Mouse (Mus musculus): Measurements from ENCODE around the gene Aldh1a3. TPM values are rescaled to one million over a fixed set of nuclear protein-coding genes. Genes with fewer than 3 reads are reported as not detected.

Gene Aldh1a3
- polyA plus RNA-seq, 1 experiment from 2014 or later, result 27.0 TPM

GRCm38 (mm10) chr7:66448786-66449540 is 21.6 kb upstream of the Aldh1a3 start:
- no peaks in the 10 kb centered on the region for H3K27me3 ChIP-seq (replicated peaks; ENCODE audit: control insufficient read depth, insufficient read depth, low read length)
- H3K4me2 ChIP-seq (ENCODE audit: low read depth, low read length), result no peak overlapping the region
- H3K9ac ChIP-seq (ENCODE audit: low read depth, low read length), result no peak overlapping the region
- no peak overlapping the region for H3K27ac ChIP-seq (ENCODE audit: low read length)
- no peaks in the 10 kb centered on the region for H3K36me3 ChIP-seq (ENCODE audit: control insufficient read depth, insufficient read depth, low read length)
- H3K4me3 ChIP-seq (ENCODE audit: low read length), result no peak overlapping the region
- WGBS, result 74% methylated on average over 15 of the region's 15 CpGs
- H3K4me1 ChIP-seq (ENCODE audit: control insufficient read depth, insufficient read depth, low read length), result no peaks in the 10 kb centered on the region; the same call in 1 of the 2 replicates
- ATAC-seq, result no peak
- no peaks in the 10 kb centered on the region for H3K9me3 ChIP-seq (ENCODE audit: control insufficient read depth, low read length)

GRCm38 (mm10) chr7:66448304-66448703 is 21.0 kb upstream of the Aldh1a3 start:
- Histone ChIP-seq H3K4me3 (ENCODE audit: low read length) (no peak overlapping the region), H3K36me3 (ENCODE audit: control insufficient read depth, insufficient read depth, low read length) (no peaks in the 10 kb centered on the region), H3K27me3 (replicated peaks; ENCODE audit: control insufficient read depth, insufficient read depth, low read length) (no peaks in the 10 kb centered on the region), H3K9ac (ENCODE audit: low read depth, low read length) (no peak overlapping the region), H3K9me3 (ENCODE audit: control insufficient read depth, low read length) (no peaks in the 10 kb centered on the region), H3K27ac (ENCODE audit: low read length) (no peak overlapping the region), H3K4me2 (ENCODE audit: low read depth, low read length) (no peak overlapping the region), H3K4me1 (ENCODE audit: control insufficient read depth, insufficient read depth, low read length) (peaks cover 3% of the 10 kb centered on the region; the same call in 1 of the 2 replicates)
- ATAC-seq, result no peak
- WGBS, result 50% methylated on average over 10 of the region's 10 CpGs

GRCm38 (mm10) chr7:66446860-66447259 is 19.5 kb upstream of the Aldh1a3 start:
- Histone ChIP-seq H3K4me1 (ENCODE audit: control insufficient read depth, insufficient read depth, low read length) (peaks cover 6% of the 10 kb centered on the region; the same call in 1 of the 2 replicates), H3K36me3 (ENCODE audit: control insufficient read depth, insufficient read depth, low read length) (no peaks in the 10 kb centered on the region), H3K27me3 (replicated peaks; ENCODE audit: control insufficient read depth, insufficient read depth, low read length) (no peaks in the 10 kb centered on the region), H3K27ac (ENCODE audit: low read length) (no peak overlapping the region), H3K4me3 (ENCODE audit: low read length) (no peak overlapping the region), H3K9ac (ENCODE audit: low read depth, low read length) (no peak overlapping the region), H3K9me3 (ENCODE audit: control insufficient read depth, low read length) (no peaks in the 10 kb centered on the region), H3K4me2 (ENCODE audit: low read depth, low read length) (no peak overlapping the region)
- WGBS, result 70% methylated on average over 3 of the region's 3 CpGs
- peak; percentile 48; the same call in 1 of the 2 replicates for ATAC-seq

- WGBS, result 47% methylated on average over 11 of the region's 11 CpGs
- no peaks in the 10 kb centered on the region for H3K27me3 ChIP-seq (replicated peaks; ENCODE audit: control insufficient read depth, insufficient read depth, low read length)
- H3K9ac ChIP-seq (ENCODE audit: low read depth, low read length), result peak overlapping the region; percentile 26; the same call in 1 of the 2 replicates
- H3K4me2 ChIP-seq (ENCODE audit: low read depth, low read length), result no peak overlapping the region
- no peaks in the 10 kb centered on the region for H3K9me3 ChIP-seq (ENCODE audit: control insufficient read depth, low read length)
- H3K36me3 ChIP-seq (ENCODE audit: control insufficient read depth, insufficient read depth, low read length), result no peaks in the 10 kb centered on the region
- no peak for ATAC-seq
- no peak overlapping the region for H3K4me3 ChIP-seq (ENCODE audit: low read length)
- no peak overlapping the region for H3K27ac ChIP-seq (ENCODE audit: low read length)
- H3K4me1 ChIP-seq (ENCODE audit: control insufficient read depth, insufficient read depth, low read length), result peaks cover 6% of the 10 kb centered on the region; the same call in 1 of the 2 replicates
Measured at GRCm38 (mm10) chr7:66445117-66445905, 18.0 kb upstream of the Aldh1a3 start.

GRCm38 (mm10) chr7:66444706-66445105 is 17.4 kb upstream of the Aldh1a3 start:
- Histone ChIP-seq H3K27ac (ENCODE audit: low read length) (no peak overlapping the region), H3K4me3 (ENCODE audit: low read length) (no peak overlapping the region), H3K4me1 (ENCODE audit: control insufficient read depth, insufficient read depth, low read length) (peaks cover 6% of the 10 kb centered on the region; the same call in 1 of the 2 replicates), H3K27me3 (replicated peaks; ENCODE audit: control insufficient read depth, insufficient read depth, low read length) (no peaks in the 10 kb centered on the region), H3K36me3 (ENCODE audit: control insufficient read depth, insufficient read depth, low read length) (no peaks in the 10 kb centered on the region), H3K9ac (ENCODE audit: low read depth, low read length) (peak overlapping the region; percentile 26; the same call in 1 of the 2 replicates), H3K9me3 (ENCODE audit: control insufficient read depth, low read length) (no peaks in the 10 kb centered on the region), H3K4me2 (ENCODE audit: low read depth, low read length) (no peak overlapping the region)
- 74% methylated on average over 5 of the region's 5 CpGs for WGBS
- ATAC-seq, result no peak

- WGBS, result 55% methylated on average over 15 of the region's 15 CpGs
- Histone ChIP-seq H3K4me2 (ENCODE audit: low read depth, low read length) (no peak overlapping the region), H3K36me3 (ENCODE audit: control insufficient read depth, insufficient read depth, low read length) (no peaks in the 10 kb centered on the region), H3K4me1 (ENCODE audit: control insufficient read depth, insufficient read depth, low read length) (peaks cover 6% of the 10 kb centered on the region; the same call in 1 of the 2 replicates), H3K9me3 (ENCODE audit: control insufficient read depth, low read length) (no peaks in the 10 kb centered on the region), H3K4me3 (ENCODE audit: low read length) (no peak overlapping the region), H3K27ac (ENCODE audit: low read length) (peak overlapping the region; percentile 79), H3K27me3 (replicated peaks; ENCODE audit: control insufficient read depth, insufficient read depth, low read length) (no peaks in the 10 kb centered on the region), H3K9ac (ENCODE audit: low read depth, low read length) (0 out of 2 replicates have a peak overlapping the region, but pooled peaks have one; percentile 12)
- ATAC-seq, result peak; percentile 85
Measured at GRCm38 (mm10) chr7:66442501-66443369, 15.4 kb upstream of the Aldh1a3 start.

- no peaks in the 10 kb centered on the region for H3K36me3 ChIP-seq (ENCODE audit: control insufficient read depth, insufficient read depth, low read length)
- peaks cover 6% of the 10 kb centered on the region; the same call in 1 of the 2 replicates for H3K4me1 ChIP-seq (ENCODE audit: control insufficient read depth, insufficient read depth, low read length)
Measured at GRCm38 (mm10) chr7:66438787-66439669, 11.7 kb upstream of the Aldh1a3 start.

GRCm38 (mm10) chr7:66434453-66434935 is 7.2 kb upstream of the Aldh1a3 start:
- H3K4me2 ChIP-seq (ENCODE audit: low read depth, low read length), result no peak overlapping the region
- no peak overlapping the region for H3K4me3 ChIP-seq (ENCODE audit: low read length)
- H3K4me1 ChIP-seq (ENCODE audit: control insufficient read depth, insufficient read depth, low read length), result no peaks in the 10 kb centered on the region
- no peak overlapping the region for H3K9ac ChIP-seq (ENCODE audit: low read depth, low read length)
- no peaks in the 10 kb centered on the region for H3K27me3 ChIP-seq (replicated peaks; ENCODE audit: control insufficient read depth, insufficient read depth, low read length)
- no peaks in the 10 kb centered on the region for H3K36me3 ChIP-seq (ENCODE audit: control insufficient read depth, insufficient read depth, low read length)
- peak; percentile 56 for ATAC-seq
- H3K27ac ChIP-seq (ENCODE audit: low read length), result no peak overlapping the region; the same call in 1 of the 2 replicates
- no peaks in the 10 kb centered on the region for H3K9me3 ChIP-seq (ENCODE audit: control insufficient read depth, low read length)
- 28% methylated on average over 10 of the region's 10 CpGs for WGBS

More at GRCm38 (mm10) chr7:66438787-66439669, 11.7 kb upstream of the Aldh1a3 start:
- Histone ChIP-seq H3K27me3 (replicated peaks; ENCODE audit: control insufficient read depth, insufficient read depth, low read length) (no peaks in the 10 kb centered on the region), H3K9me3 (ENCODE audit: control insufficient read depth, low read length) (no peaks in the 10 kb centered on the region), H3K4me2 (ENCODE audit: low read depth, low read length) (no peak overlapping the region), H3K27ac (ENCODE audit: low read length) (no peak overlapping the region), H3K9ac (ENCODE audit: low read depth, low read length) (no peak overlapping the region), H3K4me3 (ENCODE audit: low read length) (no peak overlapping the region)
- ATAC-seq, result no peak
- WGBS, result 59% methylated on average over 12 of the region's 12 CpGs

Data from intestine, embryonic 16.5 days (tissue).